Mouse (Mus musculus) midbrain, embryonic 16.5 days (tissue): ENCODE results near the gene Fgd4. TPM values are rescaled to one million over a fixed set of nuclear protein-coding genes. Genes with fewer than 3 reads are reported as not detected.

Source experiments
- ATAC-seq: fragments of 200-750 bp; cut with Nextera tagmentation; 2 replicates; pipeline ENCODE4 v1.8.0; 2017; ENCODE audit warnings: moderate TSS enrichment
- H3K27ac ChIP-seq: fragments of 300-500 bp; sonication (generic); 2 replicates; pipeline ENCODE4 v1.5.1; 2014; ENCODE audit warnings: mild to moderate bottlenecking, low read length, mixed read lengths
- H3K27me3 ChIP-seq: fragments of 300-500 bp; sonication (generic); 2 replicates; pipeline ENCODE4 v1.6.1; 2014; ENCODE audit warnings: low read depth, low read length, mixed read lengths; ENCODE audit not compliant: control insufficient read depth, insufficient read depth
- H3K36me3 ChIP-seq: fragments of 300-500 bp; sonication (generic); 2 replicates; pipeline ENCODE4 v1.6.1; 2014; ENCODE audit warnings: mild to moderate bottlenecking, low read length, moderate library complexity, mixed read lengths; ENCODE audit not compliant: control insufficient read depth, insufficient read depth
- H3K4me1 ChIP-seq: fragments of 300-500 bp; sonication (generic); 2 replicates; pipeline ENCODE4 v1.6.1; 2014; ENCODE audit warnings: mild to moderate bottlenecking, low read length, mixed read lengths; ENCODE audit not compliant: control insufficient read depth, insufficient read depth
- H3K4me2 ChIP-seq: fragments of 300-500 bp; sonication (generic); 2 replicates; pipeline ENCODE4 v1.6.1; 2014; ENCODE audit warnings: mild to moderate bottlenecking, low read length, mixed read lengths
- H3K4me3 ChIP-seq: fragments of 300-500 bp; sonication (generic); 2 replicates; pipeline ENCODE4 v1.5.1; 2014; ENCODE audit warnings: low read depth, mild to moderate bottlenecking, low read length, moderate library complexity, mixed read lengths
- H3K9ac ChIP-seq: fragments of 300-500 bp; sonication (generic); 2 replicates; pipeline ENCODE4 v1.6.1; 2014; ENCODE audit warnings: low read depth, low read length, mixed read lengths
- H3K9me3 ChIP-seq: fragments of 300-500 bp; sonication (generic); replicated peaks from 2 replicates; pipeline ENCODE4 v1.6.1; 2014; ENCODE audit warnings: mild to moderate bottlenecking, low read length, mixed read lengths; ENCODE audit not compliant: control insufficient read depth, poor library complexity, severe bottlenecking
- WGBS: fragments of 180-500 bp; shearing (Covaris S2); extraction: QIAGEN DNeasy Blood & Tissue Kit; methylation state at CpG from one replicate; pipeline ENCODE4 v1.1.7; 2014; 5-methylcytosine and 5-hydroxymethylcytosine counted together
- polyA plus RNA-seq: library from polyadenylated mRNA; unstranded; fragments of >200 nt; fragmentation: Nextera tagmentation; extraction: Ambion mirVana; gene quantifications from 2 replicates; pipeline ENCODE4 v1.2.1, GENCODE M21; 2015

Gene Fgd4
- polyA plus RNA-seq, 1 experiment from 2014 or later: 17.0 TPM

- H3K4me2 ChIP-seq: no peak overlapping the region
- no peaks in the 10 kb centered on the region for H3K4me1 ChIP-seq
- no peak overlapping the region for H3K27ac ChIP-seq
- no peaks in the 10 kb centered on the region for H3K27me3 ChIP-seq
- no peak overlapping the region for H3K9ac ChIP-seq
- H3K36me3 ChIP-seq: no peaks in the 10 kb centered on the region
- no peak overlapping the region for H3K4me3 ChIP-seq
- 94% methylated on average over 1 of the region's 1 CpGs for WGBS
- ATAC-seq: no peak
- no peaks in the 10 kb centered on the region for H3K9me3 ChIP-seq
Observed at GRCm38 (mm10) chr16:16573167-16573566, 27.2 kb downstream of the Fgd4 start.

DNA sequence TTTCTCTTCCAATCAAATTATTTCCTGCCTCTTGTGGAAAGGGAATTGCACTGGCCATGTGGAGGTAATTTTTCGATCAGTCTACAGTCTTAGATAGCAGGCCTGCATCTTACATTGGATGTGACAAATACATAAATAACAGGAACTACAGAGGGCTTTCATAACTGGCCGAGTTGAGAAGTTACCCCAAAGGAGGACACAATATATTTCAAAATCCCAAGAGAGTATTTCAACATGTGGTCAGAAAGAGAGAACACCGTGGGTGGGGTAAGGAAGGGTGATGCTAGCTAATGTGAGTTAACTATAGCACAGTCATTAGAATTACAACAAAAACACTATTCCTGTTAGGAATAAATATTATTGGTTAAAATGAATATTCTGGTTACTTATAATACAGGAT, 29.0 kb downstream of the Fgd4 start:
- Histone ChIP-seq H3K27me3 (no peaks in the 10 kb centered on the region), H3K36me3 (no peaks in the 10 kb centered on the region), H3K9me3 (no peaks in the 10 kb centered on the region), H3K9ac (no peak overlapping the region), H3K27ac (no peak overlapping the region), H3K4me3 (no peak overlapping the region), H3K4me2 (no peak overlapping the region), H3K4me1 (no peaks in the 10 kb centered on the region)
- ATAC-seq: no peak
- WGBS: 88% methylated on average over 3 of the region's 3 CpGs

DNA sequence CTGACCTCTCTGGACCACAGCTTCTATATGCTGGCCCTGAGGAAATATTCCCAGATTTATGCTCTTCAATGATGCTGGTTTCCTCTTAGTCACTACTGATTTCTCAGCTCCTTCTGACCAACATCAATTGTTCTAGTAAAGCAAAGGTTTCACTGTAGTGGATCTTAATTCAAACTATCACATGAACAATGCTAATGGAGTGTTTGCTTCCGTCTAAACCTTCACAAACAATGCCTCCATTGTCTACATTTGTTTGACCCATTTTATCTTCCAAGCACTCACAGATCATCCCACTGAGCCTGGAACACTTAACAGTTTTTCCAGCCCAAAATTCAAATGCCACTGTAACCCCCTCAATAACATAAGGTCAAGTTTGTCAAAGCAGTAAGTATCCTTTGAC, 33.6 kb downstream of the Fgd4 start:
- no peak for ATAC-seq
- WGBS: 60% methylated on average over 1 of the region's 1 CpGs
- no peak overlapping the region for H3K4me2 ChIP-seq

GRCm38 (mm10) chr16:16566215-16566614, 34.1 kb downstream of the Fgd4 start:
- WGBS: 91% methylated on average over 5 of the region's 5 CpGs
- Histone ChIP-seq H3K4me1 (no peaks in the 10 kb centered on the region), H3K36me3 (no peaks in the 10 kb centered on the region), H3K27me3 (no peaks in the 10 kb centered on the region), H3K4me3 (no peak overlapping the region), H3K4me2 (no peak overlapping the region), H3K9ac (no peak overlapping the region), H3K9me3 (no peaks in the 10 kb centered on the region), H3K27ac (no peak overlapping the region)
- ATAC-seq: no peak

More for the DNA sequence above, 33.6 kb downstream of the Fgd4 start:
- H3K4me1 ChIP-seq: no peaks in the 10 kb centered on the region
- H3K4me3 ChIP-seq: no peak overlapping the region
- H3K36me3 ChIP-seq: no peaks in the 10 kb centered on the region
- no peak overlapping the region for H3K9ac ChIP-seq
- H3K27ac ChIP-seq: no peak overlapping the region
- no peaks in the 10 kb centered on the region for H3K27me3 ChIP-seq
- H3K9me3 ChIP-seq: no peaks in the 10 kb centered on the region

GRCm38 (mm10) chr16:16565786-16566185, 34.6 kb downstream of the Fgd4 start:
- Histone ChIP-seq H3K4me3 (no peak overlapping the region), H3K36me3 (no peaks in the 10 kb centered on the region), H3K27me3 (no peaks in the 10 kb centered on the region), H3K9ac (no peak overlapping the region), H3K27ac (no peak overlapping the region), H3K4me1 (no peaks in the 10 kb centered on the region), H3K9me3 (no peaks in the 10 kb centered on the region), H3K4me2 (no peak overlapping the region)
- no peak for ATAC-seq

- H3K9me3 ChIP-seq: no peaks in the 10 kb centered on the region
- ATAC-seq: no peak
- no peak overlapping the region for H3K4me3 ChIP-seq
- no peak overlapping the region for H3K9ac ChIP-seq
- H3K27me3 ChIP-seq: no peaks in the 10 kb centered on the region
- no peak overlapping the region for H3K27ac ChIP-seq
- H3K4me2 ChIP-seq: no peak overlapping the region
- H3K36me3 ChIP-seq: no peaks in the 10 kb centered on the region
- peaks cover 19% of the 10 kb centered on the region for H3K4me1 ChIP-seq
Observed at GRCm38 (mm10) chr16:16560718-16561117, 39.6 kb downstream of the Fgd4 start.

DNA sequence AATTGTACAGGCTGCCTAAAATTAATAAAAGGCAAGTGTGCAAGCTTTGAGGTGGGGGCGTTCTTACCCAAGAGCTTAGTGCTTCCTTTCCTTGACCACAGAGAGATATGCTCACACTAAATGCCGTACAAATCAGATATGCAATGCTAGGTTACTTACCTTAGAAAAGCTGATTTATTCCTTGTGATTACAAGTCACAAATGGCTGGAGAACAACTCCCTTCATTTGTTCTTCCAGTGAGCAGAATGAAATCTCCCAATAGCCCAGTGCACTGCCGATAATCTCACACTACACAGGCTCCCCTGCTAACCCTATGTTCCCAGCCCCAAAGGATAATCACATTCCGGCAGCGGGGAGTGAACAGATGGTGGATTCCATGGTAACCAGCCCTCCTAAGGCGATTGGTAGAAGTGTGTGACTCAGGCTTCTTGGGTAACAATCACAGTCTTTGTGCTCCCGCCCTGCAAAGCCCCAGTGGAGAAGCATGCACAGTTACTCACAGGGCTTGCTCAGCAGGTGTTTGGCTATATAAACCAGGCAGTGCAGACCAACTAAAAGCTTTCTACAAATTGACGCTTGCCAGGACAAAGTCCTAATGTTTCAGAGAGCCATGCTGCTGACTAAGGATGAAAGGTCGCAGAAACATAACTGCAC, 40.3 kb downstream of the Fgd4 start:
- 1% methylated on average over 9 of the region's 9 CpGs for WGBS
- H3K27ac ChIP-seq: peak overlapping the region; percentile 90
- peak overlapping the region; percentile 69 for H3K4me3 ChIP-seq
- no peaks in the 10 kb centered on the region for H3K36me3 ChIP-seq
- H3K9ac ChIP-seq: peak overlapping the region; percentile 77
- H3K27me3 ChIP-seq: no peaks in the 10 kb centered on the region
- peak overlapping the region; percentile 76 for H3K4me2 ChIP-seq
- H3K4me1 ChIP-seq: peaks cover 22% of the 10 kb centered on the region
- ATAC-seq: peak; percentile 98
- no peaks in the 10 kb centered on the region for H3K9me3 ChIP-seq

DNA sequence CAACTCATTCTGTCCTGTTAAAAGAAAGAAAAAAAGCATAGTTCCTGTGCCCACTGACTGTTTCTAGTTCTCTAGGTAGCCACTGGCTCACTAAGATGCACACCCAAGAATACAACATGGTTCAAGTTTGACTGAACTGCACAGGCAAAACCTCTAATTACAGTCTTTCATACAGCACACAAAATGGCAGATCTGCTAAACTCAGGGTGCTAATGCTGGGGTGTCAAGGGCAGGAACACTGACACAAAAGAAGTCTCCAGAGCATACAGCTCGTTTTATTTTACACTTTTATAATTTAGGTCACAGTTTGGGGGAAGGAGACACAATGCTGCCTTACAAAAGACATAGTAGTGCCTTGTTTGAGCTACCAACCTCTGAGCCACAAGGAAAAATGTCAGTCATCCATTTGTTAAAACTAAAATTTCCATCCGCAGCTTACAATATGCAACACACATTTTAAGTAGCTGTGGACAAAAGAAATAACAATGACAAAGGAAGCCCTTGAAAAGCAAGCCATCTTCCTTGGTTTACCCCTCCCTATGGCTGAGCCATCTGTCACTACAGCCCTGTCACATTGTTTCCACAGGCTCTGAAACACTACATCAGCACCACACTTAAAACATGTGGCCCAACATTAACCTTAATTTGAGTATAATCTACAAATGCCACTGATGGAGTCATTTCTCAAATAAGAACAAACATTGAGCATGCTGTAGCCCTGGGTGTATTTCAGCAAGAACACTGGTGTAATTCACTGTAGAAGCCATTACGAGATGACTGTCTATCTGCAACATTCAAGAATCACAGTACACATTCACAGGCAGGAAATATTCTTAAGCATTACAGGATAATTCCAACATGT, 41.1 kb downstream of the Fgd4 start:
- peak overlapping the region; percentile 77 for H3K9ac ChIP-seq
- peak overlapping the region; percentile 90 for H3K27ac ChIP-seq
- peak overlapping the region; percentile 76 for H3K4me2 ChIP-seq
- no peaks in the 10 kb centered on the region for H3K36me3 ChIP-seq
- H3K9me3 ChIP-seq: no peaks in the 10 kb centered on the region
- ATAC-seq: peak; percentile 78
- under 1% methylated on average over 3 of the region's 3 CpGs for WGBS
- H3K27me3 ChIP-seq: no peaks in the 10 kb centered on the region
- H3K4me1 ChIP-seq: peaks cover 22% of the 10 kb centered on the region
- peak overlapping the region; percentile 69 for H3K4me3 ChIP-seq

DNA sequence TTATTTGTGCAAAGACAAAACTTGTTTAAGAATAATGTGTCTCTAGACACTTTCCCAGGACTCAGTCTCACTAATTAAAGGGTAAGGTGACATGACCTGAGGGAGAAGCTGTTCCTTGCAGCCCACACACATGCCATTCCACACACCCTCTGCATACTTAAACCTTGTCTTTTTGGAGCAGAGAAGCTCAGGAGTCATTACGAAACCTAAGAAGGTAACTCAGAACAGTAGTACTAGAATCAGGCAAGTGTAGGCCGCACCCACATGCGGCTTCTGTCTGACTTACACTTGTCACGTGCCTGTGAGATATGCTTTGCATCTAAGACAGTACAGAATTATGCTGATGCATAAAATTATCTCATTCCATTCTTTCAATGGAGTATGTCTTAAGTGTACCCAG, 42.6 kb downstream of the Fgd4 start:
- Histone ChIP-seq H3K27me3 (no peaks in the 10 kb centered on the region), H3K9ac (peak overlapping the region; percentile 40; the same call in 1 of the 2 replicates), H3K9me3 (no peaks in the 10 kb centered on the region), H3K4me1 (peaks cover 27% of the 10 kb centered on the region), H3K4me2 (peak overlapping the region; percentile 76), H3K27ac (no peak overlapping the region), H3K4me3 (peak overlapping the region; percentile 9; the same call in 1 of the 2 replicates), H3K36me3 (no peaks in the 10 kb centered on the region)
- no peak for ATAC-seq
- 69% methylated on average over 4 of the region's 4 CpGs for WGBS
